Mouse (Mus musculus): Measurements from ENCODE around the gene Nipal4. TPM values are rescaled to one million over a fixed set of nuclear protein-coding genes. Genes with fewer than 3 reads are reported as not detected.

The Nipal4 gene
- polyA plus RNA-seq, 1 experiment from 2014 or later: 0.09 TPM

- no peak for DNase-seq (ENCODE audit: low spot score)
Observed at GRCm38 (mm10) chr11:46115411-46116173, 50.7 kb downstream of the Nipal4 start.

- DNase-seq (ENCODE audit: low spot score): no peak
Observed at GRCm38 (mm10) chr11:46115011-46115410, 51.3 kb downstream of the Nipal4 start.

- DNase-seq (ENCODE audit: low spot score): no peak
Observed at GRCm38 (mm10) chr11:46114221-46114620, 52.1 kb downstream of the Nipal4 start.

- DNase-seq (ENCODE audit: low spot score): no peak
Observed at GRCm38 (mm10) chr11:46113211-46113610, 53.1 kb downstream of the Nipal4 start.

- DNase-seq (ENCODE audit: low spot score): no peak
Observed at GRCm38 (mm10) chr11:46110945-46111287, 55.4 kb downstream of the Nipal4 start.

GRCm38 (mm10) chr11:46110156-46110944, 56.0 kb downstream of the Nipal4 start:
- DNase-seq (ENCODE audit: low spot score): no peak

- no peak for DNase-seq (ENCODE audit: low spot score)
Observed at GRCm38 (mm10) chr11:46109206-46109605, 57.1 kb downstream of the Nipal4 start.

GRCm38 (mm10) chr11:46107046-46107445, 59.3 kb downstream of the Nipal4 start:
- DNase-seq (ENCODE audit: low spot score): no peak

GRCm38 (mm10) chr11:46102107-46102506, 64.2 kb downstream of the Nipal4 start:
- no peak for DNase-seq (ENCODE audit: low spot score)

Small RNAs within 50 kb of the gene (microRNA-seq; reads per million reads assigned to microRNA genes)
- gene Mir7239 (ENCODE audit: borderline number of aligned reads) (not detected), gene Mir8100 (ENCODE audit: borderline number of aligned reads) (not detected)

Other genes with a start within 250 kb of the Nipal4 start
- 8.1 and 10.0 TPM in 2 replicates for gene Lsm11, start 221.6 kb downstream of the Nipal4 start, polyA plus RNA-seq (2015; fragmentation: Nextera tagmentation; extraction: Ambion mirVana)
- 12.6 and 12.9 TPM in 2 replicates for gene Thg1l, start 211.0 kb downstream of the Nipal4 start, polyA plus RNA-seq (2015; fragmentation: Nextera tagmentation; extraction: Ambion mirVana)
- 0.19 and 0.26 TPM in 2 replicates for gene Sox30, start 186.2 kb downstream of the Nipal4 start, polyA plus RNA-seq (2015; fragmentation: Nextera tagmentation; extraction: Ambion mirVana)
- gene Gm12166, start 114.2 kb downstream of the Nipal4 start, polyA plus RNA-seq (2015; fragmentation: Nextera tagmentation; extraction: Ambion mirVana): 9.7 and 9.8 TPM in 2 replicates
- 6.5 and 6.7 TPM in 2 replicates for gene Adam19, start 110.5 kb downstream of the Nipal4 start, polyA plus RNA-seq (2015; fragmentation: Nextera tagmentation; extraction: Ambion mirVana)
- 0.75 and 1.4 TPM in 2 replicates for gene Fndc9, start 69.0 kb upstream of the Nipal4 start, polyA plus RNA-seq (2015; fragmentation: Nextera tagmentation; extraction: Ambion mirVana)
- 62.7 and 67.6 TPM in 2 replicates for gene Cyfip2, start 146.4 kb upstream of the Nipal4 start, polyA plus RNA-seq (2015; fragmentation: Nextera tagmentation; extraction: Ambion mirVana)
- gene Itk, start 223.0 kb upstream of the Nipal4 start, polyA plus RNA-seq (2015; fragmentation: Nextera tagmentation; extraction: Ambion mirVana): 99.7 and 113 TPM in 2 replicates
- 0.73 and 1.1 TPM in 2 replicates for gene Fam71b, start 230.1 kb upstream of the Nipal4 start, polyA plus RNA-seq (2015; fragmentation: Nextera tagmentation; extraction: Ambion mirVana)